Mouse (Mus musculus) megakaryocyte, embryonic 14.5 days (primary cell): ENCODE measurements around the gene Hscb. TPM values are rescaled to one million over a fixed set of nuclear protein-coding genes. Genes with fewer than 3 reads are reported as not detected.
A peak's percentile ranks its signal among the peaks of the same experiment; 100 is the strongest.

Experiments
- H3K27me3 ChIP-seq: replicated peaks from 2 replicates; pipeline ENCODE3; 2012; ENCODE audit warnings: inconsistent platforms
- H3K36me3 ChIP-seq: replicated peaks from 2 replicates; pipeline ENCODE3; 2012; ENCODE audit warnings: low read length, inconsistent platforms, mixed read lengths
- H3K4me1 ChIP-seq: 2 replicates; pipeline ENCODE4 v1.6.1; 2012; ENCODE audit warnings: inconsistent platforms
- H3K4me3 ChIP-seq: replicated peaks from 2 replicates; pipeline ENCODE3; 2012; ENCODE audit warnings: moderate library complexity, mild to moderate bottlenecking, inconsistent platforms
- H3K9me3 ChIP-seq: 2 replicates; pipeline ENCODE4 v1.6.1; 2012; ENCODE audit warnings: inconsistent platforms
- FLI1 ChIP-seq: IDR thresholded peaks from 2 replicates; pipeline ENCODE4 v1.6.1; 2012; ENCODE audit warnings: low read length, inconsistent platforms, mixed read lengths
- GATA1 ChIP-seq: IDR thresholded peaks from 3 replicates; pipeline ENCODE4 v1.6.1; 2012; ENCODE audit warnings: mixed read lengths, low read length, inconsistent platforms, borderline replicate concordance
- polyA plus RNA-seq: library from polyadenylated mRNA; stranded (reverse); fragments of >175 nt; gene quantifications from 2 replicates; pipeline ENCODE4 v1.2.3, GENCODE M21; 2012; ENCODE audit warnings: low replicate concordance; ENCODE audit not compliant: insufficient read depth

The Hscb gene
- polyA plus RNA-seq, 1 experiment = 64.3 TPM

- Histone ChIP-seq H3K9me3 (no peaks in the 10 kb centered on the region), H3K4me1 (peaks cover 80% of the 10 kb centered on the region), H3K4me3 (peak overlapping the region; percentile 85), H3K36me3 (peaks cover 60% of the 10 kb centered on the region), H3K27me3 (no peaks in the 10 kb centered on the region)
- no peak for TF ChIP-seq GATA1
- no peak for TF ChIP-seq FLI1
These were observed 32.9 kb downstream of the Hscb start for GRCm38 (mm10) chr5:110806676-110807075.

GRCm38 (mm10) chr5:110806154-110806553, 33.4 kb downstream of the Hscb start:
- no peaks in the 10 kb centered on the region for H3K9me3 ChIP-seq
- H3K36me3 ChIP-seq = peaks cover 65% of the 10 kb centered on the region
- no peak for TF ChIP-seq GATA1
- TF ChIP-seq FLI1 = no peak
- no peaks in the 10 kb centered on the region for H3K27me3 ChIP-seq
- peaks cover 80% of the 10 kb centered on the region for H3K4me1 ChIP-seq
- peak overlapping the region; percentile 46 for H3K4me3 ChIP-seq

- Histone ChIP-seq H3K36me3 (peaks cover 85% of the 10 kb centered on the region), H3K27me3 (no peaks in the 10 kb centered on the region), H3K9me3 (no peaks in the 10 kb centered on the region), H3K4me1 (peaks cover 87% of the 10 kb centered on the region), H3K4me3 (no peak overlapping the region)
- TF ChIP-seq GATA1 (no peak), FLI1 (no peak)
These were observed 35.4 kb downstream of the Hscb start for GRCm38 (mm10) chr5:110804012-110804743.

GRCm38 (mm10) chr5:110802809-110803208, 36.8 kb downstream of the Hscb start:
- H3K9me3 ChIP-seq = no peaks in the 10 kb centered on the region
- peaks cover 78% of the 10 kb centered on the region for H3K4me1 ChIP-seq
- H3K36me3 ChIP-seq = peaks cover 98% of the 10 kb centered on the region
- no peaks in the 10 kb centered on the region for H3K27me3 ChIP-seq
- no peak overlapping the region for H3K4me3 ChIP-seq
- TF ChIP-seq GATA1 (no peak), FLI1 (no peak)

GRCm38 (mm10) chr5:110802186-110802585, 37.4 kb downstream of the Hscb start:
- H3K27me3 ChIP-seq = no peaks in the 10 kb centered on the region
- peaks cover 98% of the 10 kb centered on the region for H3K36me3 ChIP-seq
- H3K4me3 ChIP-seq = no peak overlapping the region
- no peak for TF ChIP-seq FLI1
- TF ChIP-seq GATA1 = no peak
- no peaks in the 10 kb centered on the region for H3K9me3 ChIP-seq
- H3K4me1 ChIP-seq = peaks cover 74% of the 10 kb centered on the region

GRCm38 (mm10) chr5:110801036-110801624, 38.4 kb downstream of the Hscb start:
- Histone ChIP-seq H3K36me3 (peaks cover 98% of the 10 kb centered on the region), H3K9me3 (no peaks in the 10 kb centered on the region), H3K4me3 (no peak overlapping the region), H3K27me3 (no peaks in the 10 kb centered on the region), H3K4me1 (peaks cover 63% of the 10 kb centered on the region)
- TF ChIP-seq GATA1 (no peak), FLI1 (no peak)

- peaks cover 100% of the 10 kb centered on the region for H3K36me3 ChIP-seq
These were observed 41.9 kb downstream of the Hscb start for GRCm38 (mm10) chr5:110797696-110798095.

GRCm38 (mm10) chr5:110794363-110794762, 45.2 kb downstream of the Hscb start:
- no peaks in the 10 kb centered on the region for H3K27me3 ChIP-seq
- TF ChIP-seq FLI1 (no peak), GATA1 (no peak)
- H3K9me3 ChIP-seq = no peaks in the 10 kb centered on the region
- H3K4me1 ChIP-seq = peaks cover 18% of the 10 kb centered on the region
- no peak overlapping the region for H3K4me3 ChIP-seq
- H3K36me3 ChIP-seq = peaks cover 100% of the 10 kb centered on the region

More at GRCm38 (mm10) chr5:110797696-110798095, 41.9 kb downstream of the Hscb start:
- Histone ChIP-seq H3K27me3 (no peaks in the 10 kb centered on the region), H3K9me3 (no peaks in the 10 kb centered on the region), H3K4me1 (peaks cover 39% of the 10 kb centered on the region), H3K4me3 (no peak overlapping the region)
- TF ChIP-seq GATA1 = no peak
- no peak for TF ChIP-seq FLI1

- no peak for TF ChIP-seq GATA1
- no peak for TF ChIP-seq FLI1
- Histone ChIP-seq H3K4me1 (peaks cover 15% of the 10 kb centered on the region), H3K9me3 (no peaks in the 10 kb centered on the region), H3K27me3 (no peaks in the 10 kb centered on the region), H3K36me3 (peaks cover 95% of the 10 kb centered on the region), H3K4me3 (no peak overlapping the region)
These were observed 50.9 kb downstream of the Hscb start for GRCm38 (mm10) chr5:110788684-110789083.
